Mouse (Mus musculus): ENCODE data around the gene Thegl. TPM values are rescaled to one million over a fixed set of nuclear protein-coding genes. Genes with fewer than 3 reads are reported as not detected.
"Not testable (repeated sequence)": the region's sequence is repeated elsewhere in the genome, so short reads cannot be mapped to it uniquely, and the experiment has no call there.

Thegl gene
- polyA plus RNA-seq, 1 experiment from 2014 or later: not detected

GRCm38 (mm10) chr5:77004051-77004821 is 11.6 kb upstream of the Thegl start, which contains the start of gene Arl9:
Gene Arl9 (plus strand): TSS chr5:77004055.
- Histone ChIP-seq H3K9me3 (peaks cover 4% of the 10 kb centered on the region; the same call in 1 of the 2 replicates), H3K36me3 (peaks cover 21% of the 10 kb centered on the region), H3K27me3 (no peaks in the 10 kb centered on the region), H3K27ac (no peak within 1 kb of the TSS), H3K9ac (no peak within 1 kb of the TSS), H3K4me3 (no peak within 1 kb of the TSS), H3K4me1 (no peaks in the 10 kb centered on the region), H3K4me2 (replicated peaks) (no peak within 1 kb of the TSS)
- 94% methylated on average over 6 of the region's 6 CpGs for WGBS
- ATAC-seq (ENCODE audit: low FRiP score, low read depth): no peak

- H3K27me3 ChIP-seq: no peaks in the 10 kb centered on the region
- no peak for ATAC-seq (ENCODE audit: low FRiP score, low read depth)
- 88% methylated on average over 9 of the region's 9 CpGs for WGBS
These were observed 5.5 kb upstream of the Thegl start for GRCm38 (mm10) chr5:77010352-77010751.

GRCm38 (mm10) chr5:77011082-77011481 is 4.7 kb upstream of the Thegl start:
- Histone ChIP-seq H3K27ac (no peak overlapping the region), H3K27me3 (peaks cover under 1% of the 10 kb centered on the region), H3K9me3 (no peaks in the 10 kb centered on the region), H3K4me2 (replicated peaks) (no peak overlapping the region), H3K9ac (no peak overlapping the region), H3K4me3 (no peak overlapping the region), H3K36me3 (no peaks in the 10 kb centered on the region), H3K4me1 (no peaks in the 10 kb centered on the region)
- no peak for ATAC-seq (ENCODE audit: low FRiP score, low read depth)
- WGBS: 65% methylated on average over 3 of the region's 3 CpGs

More at GRCm38 (mm10) chr5:77010352-77010751, 5.5 kb upstream of the Thegl start:
- H3K9ac ChIP-seq: no peak overlapping the region
- H3K9me3 ChIP-seq: no peaks in the 10 kb centered on the region
- H3K4me1 ChIP-seq: no peaks in the 10 kb centered on the region
- no peak overlapping the region for H3K27ac ChIP-seq
- H3K4me2 ChIP-seq (replicated peaks): no peak overlapping the region
- H3K4me3 ChIP-seq: no peak overlapping the region
- no peaks in the 10 kb centered on the region for H3K36me3 ChIP-seq

GRCm38 (mm10) chr5:77013171-77013570 is 2.7 kb upstream of the Thegl start:
- no peak for ATAC-seq (ENCODE audit: low FRiP score, low read depth)
- H3K9ac ChIP-seq: no peak overlapping the region
- no peak overlapping the region for H3K4me2 ChIP-seq (replicated peaks)
- H3K4me3 ChIP-seq: no peak overlapping the region
- no peaks in the 10 kb centered on the region for H3K4me1 ChIP-seq
- no peaks in the 10 kb centered on the region for H3K9me3 ChIP-seq
- H3K27me3 ChIP-seq: peaks cover 7% of the 10 kb centered on the region
- no peaks in the 10 kb centered on the region for H3K36me3 ChIP-seq
- H3K27ac ChIP-seq: no peak overlapping the region
- 75% methylated on average over 3 of the region's 3 CpGs for WGBS

GRCm38 (mm10) chr5:77028034-77028433 is 12.2 kb downstream of the Thegl start:
- H3K4me2 ChIP-seq (replicated peaks): no peak overlapping the region
- no peaks in the 10 kb centered on the region for H3K36me3 ChIP-seq
- 76% methylated on average over 3 of the region's 3 CpGs for WGBS
- H3K4me1 ChIP-seq: no peaks in the 10 kb centered on the region
- H3K27ac ChIP-seq: no peak overlapping the region
- no peak for ATAC-seq (ENCODE audit: low FRiP score, low read depth)
- H3K27me3 ChIP-seq: no peaks in the 10 kb centered on the region
- H3K9ac ChIP-seq: no peak overlapping the region
- H3K9me3 ChIP-seq: no peaks in the 10 kb centered on the region
- H3K4me3 ChIP-seq: no peak overlapping the region

- 0 out of 2 replicates have a peak, but pooled peaks have one; percentile 44 for ATAC-seq (ENCODE audit: low FRiP score, low read depth)
- no peaks in the 10 kb centered on the region for H3K36me3 ChIP-seq
- no peak overlapping the region for H3K4me3 ChIP-seq
- H3K27me3 ChIP-seq: no peaks in the 10 kb centered on the region
- H3K9me3 ChIP-seq: no peaks in the 10 kb centered on the region
- no peak overlapping the region for H3K9ac ChIP-seq
- no peaks in the 10 kb centered on the region for H3K4me1 ChIP-seq
- 81% methylated on average over 5 of the region's 5 CpGs for WGBS
- H3K27ac ChIP-seq: no peak overlapping the region
- no peak overlapping the region for H3K4me2 ChIP-seq (replicated peaks)
These were observed 13.9 kb downstream of the Thegl start for GRCm38 (mm10) chr5:77029735-77030134.

- not testable (repeated sequence) for H3K4me3 ChIP-seq; H3K9ac ChIP-seq; H3K4me1 ChIP-seq; H3K4me2 ChIP-seq (replicated peaks); H3K27me3 ChIP-seq; H3K36me3 ChIP-seq; H3K9me3 ChIP-seq; H3K27ac ChIP-seq; ATAC-seq (ENCODE audit: low FRiP score, low read depth)
These were observed 19.3 kb downstream of the Thegl start for GRCm38 (mm10) chr5:77035101-77035500.

GRCm38 (mm10) chr5:77038451-77038850 is 22.6 kb downstream of the Thegl start:
- Histone ChIP-seq H3K4me3 (no peak overlapping the region), H3K4me2 (replicated peaks) (no peak overlapping the region), H3K4me1 (no peaks in the 10 kb centered on the region), H3K9ac (no peak overlapping the region), H3K9me3 (no peaks in the 10 kb centered on the region), H3K27me3 (no peaks in the 10 kb centered on the region), H3K27ac (no peak overlapping the region), H3K36me3 (no peaks in the 10 kb centered on the region)
- WGBS: 77% methylated on average over 10 of the region's 10 CpGs
- ATAC-seq (ENCODE audit: low FRiP score, low read depth): no peak

- H3K4me2 ChIP-seq (replicated peaks): no peak overlapping the region
- H3K27ac ChIP-seq: no peak overlapping the region
- no peaks in the 10 kb centered on the region for H3K27me3 ChIP-seq
- no peaks in the 10 kb centered on the region for H3K36me3 ChIP-seq
- no peak for ATAC-seq (ENCODE audit: low FRiP score, low read depth)
- no peak overlapping the region for H3K4me3 ChIP-seq
- no peak overlapping the region for H3K9ac ChIP-seq
- H3K4me1 ChIP-seq: no peaks in the 10 kb centered on the region
- H3K9me3 ChIP-seq: no peaks in the 10 kb centered on the region
These were observed 23.6 kb downstream of the Thegl start for GRCm38 (mm10) chr5:77039391-77039790.

GRCm38 (mm10) chr5:77044362-77044761 is 28.5 kb downstream of the Thegl start:
- Histone ChIP-seq H3K36me3 (no peaks in the 10 kb centered on the region), H3K27ac (no peak overlapping the region), H3K4me2 (replicated peaks) (no peak overlapping the region), H3K4me3 (no peak overlapping the region), H3K4me1 (no peaks in the 10 kb centered on the region), H3K9ac (no peak overlapping the region), H3K9me3 (no peaks in the 10 kb centered on the region), H3K27me3 (no peaks in the 10 kb centered on the region)
- WGBS: 70% methylated on average over 5 of the region's 5 CpGs
- ATAC-seq (ENCODE audit: low FRiP score, low read depth): no peak

GRCm38 (mm10) chr5:77052616-77053015 is 36.8 kb downstream of the Thegl start:
- Histone ChIP-seq H3K9ac (no peak overlapping the region), H3K27ac (no peak overlapping the region), H3K36me3 (no peaks in the 10 kb centered on the region), H3K4me2 (replicated peaks) (no peak overlapping the region), H3K4me3 (no peak overlapping the region), H3K27me3 (no peaks in the 10 kb centered on the region), H3K4me1 (no peaks in the 10 kb centered on the region), H3K9me3 (peaks cover 10% of the 10 kb centered on the region; the same call in 1 of the 2 replicates)
- 91% methylated on average over 5 of the region's 5 CpGs for WGBS
- no peak for ATAC-seq (ENCODE audit: low FRiP score, low read depth)

GRCm38 (mm10) chr5:77056881-77057440 is 41.1 kb downstream of the Thegl start:
- Histone ChIP-seq H3K27me3 (no peaks in the 10 kb centered on the region), H3K9me3 (peaks cover 10% of the 10 kb centered on the region; the same call in 1 of the 2 replicates), H3K4me1 (0 out of 2 replicates have a peak, but pooled peaks cover 5% of the 10 kb centered on the region), H3K9ac (no peak overlapping the region), H3K4me2 (replicated peaks) (no peak overlapping the region), H3K27ac (no peak overlapping the region), H3K4me3 (no peak overlapping the region), H3K36me3 (no peaks in the 10 kb centered on the region)
- ATAC-seq (ENCODE audit: low FRiP score, low read depth): no peak
- 69% methylated on average over 12 of the region's 12 CpGs for WGBS

Data from limb, embryonic 13.5 days (tissue).